Mouse (Mus musculus) ES-E14 (cell line): Measurements from ENCODE around the gene Gm7030. TPM values are rescaled to one million over a fixed set of nuclear protein-coding genes. Genes with fewer than 3 reads are reported as not detected.
"Not testable (repeated sequence)": the region's sequence is repeated elsewhere in the genome, so short reads cannot be mapped to it uniquely, and the experiment has no call there.

Source experiments
- DNase-seq: peaks from one replicate; pipeline ENCODE4 v3.0.0-alpha.2; 2013; ENCODE audit warnings: low read depth, low spot score
- H3K27ac ChIP-seq: 2 replicates; pipeline ENCODE4 v1.5.1; 2012; ENCODE audit warnings: low read depth, mild to moderate bottlenecking, low read length, moderate library complexity, mixed read lengths; ENCODE audit not compliant: poor library complexity, insufficient read depth, severe bottlenecking
- H3K36me3 ChIP-seq: 2 replicates; pipeline ENCODE4 v1.6.1; 2012; ENCODE audit warnings: mild to moderate bottlenecking, low read length, moderate library complexity, mixed read lengths; ENCODE audit not compliant: control insufficient read depth, poor library complexity, insufficient read depth, severe bottlenecking
- H3K4me1 ChIP-seq, 2 experiments: fragments of 150-350 bp in 1 of 2; sonication (generic) in 1 of 2; 2 replicates each; pipeline ENCODE4 v1.6.1; 2012; ENCODE audit warnings: low read length in 2 of 2, mild to moderate bottlenecking in 1 of 2, mixed read lengths in 1 of 2; ENCODE audit not compliant: control insufficient read depth in 2 of 2, insufficient read depth in 2 of 2, poor library complexity in 1 of 2
- H3K4me3 ChIP-seq, 2 experiments: fragments of 150-350 bp in 1 of 2; sonication (generic) in 1 of 2; 2 replicates each; pipeline ENCODE4 v1.5.1; 2012; ENCODE audit warnings: low read length in 2 of 2, low read depth in 1 of 2, mild to moderate bottlenecking in 1 of 2, mixed read lengths in 1 of 2; ENCODE audit not compliant: insufficient read depth in 1 of 2, poor library complexity in 1 of 2, severe bottlenecking in 1 of 2
- H3K9ac ChIP-seq: 2 replicates; pipeline ENCODE4 v1.6.1; 2012; ENCODE audit warnings: low read depth, mild to moderate bottlenecking, low read length, mixed read lengths; ENCODE audit not compliant: poor library complexity, insufficient read depth, severe bottlenecking
- H3K9me3 ChIP-seq: fragments of 150-350 bp; sonication (generic); 2 replicates; pipeline ENCODE4 v1.6.1; 2012; ENCODE audit warnings: low read depth, mild to moderate bottlenecking, low read length; ENCODE audit not compliant: control insufficient read depth, insufficient read depth
- CHD2 ChIP-seq: IDR thresholded peaks from 2 replicates; pipeline ENCODE4 v1.6.1; 2014; ENCODE audit warnings: mild to moderate bottlenecking, low read depth, low read length, inconsistent platforms
- HCFC1 ChIP-seq: IDR thresholded peaks from 2 replicates; pipeline ENCODE4 v1.6.1; 2012; ENCODE audit warnings: low read length, inconsistent platforms, borderline replicate concordance; ENCODE audit not compliant: insufficient read depth
- MAFK ChIP-seq: IDR thresholded peaks from 2 replicates; pipeline ENCODE4 v1.6.1; 2014; ENCODE audit warnings: mild to moderate bottlenecking, low read depth, low read length, inconsistent platforms; ENCODE audit not compliant: insufficient read depth
- ZC3H11A ChIP-seq: IDR thresholded peaks from 2 replicates; pipeline ENCODE4 v1.6.1; 2012; ENCODE audit warnings: low read depth, mild to moderate bottlenecking, inconsistent platforms, low read length, borderline replicate concordance
- ZNF384 ChIP-seq: IDR thresholded peaks from 2 replicates; pipeline ENCODE4 v1.6.1; 2012; ENCODE audit warnings: low read depth, low read length, inconsistent platforms
- in situ Hi-C, 2 experiments: fragments of 600-800 bp; cut with MboI; formaldehyde crosslinking; loops; one replicate each; pipeline ENCODE4 v1.15.1; 2025; ENCODE audit warnings: low sequenced_read_pairs in 2 of 2, inconsistent platforms in 1 of 2; ENCODE audit not compliant: unreplicated experiment in 2 of 2
- total RNA-seq: library from RNA; depleted of rRNA; stranded (reverse); fragments of 300-350 nt; gene quantifications from 2 replicates; pipeline ENCODE4 v1.2.3, GENCODE M21; 2012

The Gm7030 gene
- total RNA-seq, 1 experiment = not detected

- Histone ChIP-seq H3K9ac (no peak overlapping the region), H3K27ac (no peak overlapping the region), H3K36me3 (no peaks in the 10 kb centered on the region), H3K4me1 (no peaks in the 10 kb centered on the region), H3K4me3 (peak overlapping the region; percentile 53 to 57), H3K9me3 (no peaks in the 10 kb centered on the region)
- in situ Hi-C loops = no loop called here
- no peak for DNase-seq
- TF ChIP-seq CHD2 = no peak
- TF ChIP-seq HCFC1 = no peak
- no peak for TF ChIP-seq ZNF384
- TF ChIP-seq ZC3H11A = no peak
These were observed 16.1 kb upstream of the Gm7030 start for GRCm38 (mm10) chr17:36145111-36145860.

GRCm38 (mm10) chr17:36136299-36136848 is 7.1 kb upstream of the Gm7030 start:
- H3K27ac ChIP-seq, H3K9ac ChIP-seq, in situ Hi-C loops, H3K36me3 ChIP-seq, H3K4me1 ChIP-seq, H3K4me3 ChIP-seq, H3K9me3 ChIP-seq, DNase-seq: not testable (repeated sequence)

DNA sequence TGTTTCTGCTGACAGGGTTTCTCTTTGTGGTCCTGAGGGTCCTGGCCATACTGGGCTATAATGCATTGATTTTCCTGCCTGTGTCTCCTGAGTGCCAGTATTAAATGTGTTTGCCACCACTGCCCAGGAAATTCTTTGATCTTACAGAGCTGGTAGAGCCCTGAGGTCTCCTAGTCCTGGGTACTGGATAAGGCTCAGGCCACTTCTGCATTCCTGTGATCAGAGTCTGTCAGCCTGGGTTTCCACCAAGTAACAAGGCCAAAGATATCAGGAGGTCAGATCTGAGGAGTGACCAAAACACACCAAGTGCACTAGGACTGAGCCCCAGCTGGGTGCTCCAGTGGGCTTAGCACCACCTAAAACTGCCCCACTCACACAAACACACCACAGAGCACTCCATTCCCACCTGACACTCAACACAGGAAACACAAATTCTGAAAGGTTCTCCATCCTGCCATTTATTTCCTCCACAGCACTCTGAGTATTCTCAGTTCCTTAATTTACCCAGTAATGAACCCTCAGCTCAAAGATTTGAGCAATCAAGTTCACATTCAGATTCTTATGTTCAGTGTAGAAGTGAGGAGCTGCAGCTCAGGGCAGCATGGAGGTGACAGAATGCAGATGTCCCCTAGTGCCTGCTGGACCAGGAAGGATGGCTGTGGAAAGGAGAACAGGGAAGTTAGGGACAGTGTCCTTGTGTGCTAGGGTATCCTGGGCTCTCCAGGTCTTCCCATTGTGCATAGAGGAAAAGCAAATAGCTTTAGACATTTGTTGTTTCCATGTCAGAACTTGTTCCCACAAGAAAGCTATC is 6.4 kb upstream of the Gm7030 start:
- H3K9me3 ChIP-seq, in situ Hi-C loops, H3K36me3 ChIP-seq, DNase-seq, H3K27ac ChIP-seq, H3K4me1 ChIP-seq, H3K4me3 ChIP-seq, H3K9ac ChIP-seq: not testable (repeated sequence)

GRCm38 (mm10) chr17:36131516-36132265 is 2.5 kb upstream of the Gm7030 start:
- Histone ChIP-seq H3K9ac (no peak overlapping the region), H3K36me3 (no peaks in the 10 kb centered on the region), H3K4me3 (no peak overlapping the region), H3K9me3 (no peaks in the 10 kb centered on the region), H3K4me1 (no peaks in the 10 kb centered on the region), H3K27ac (no peak overlapping the region)
- TF ChIP-seq ZC3H11A (no peak), MAFK (no peak), HCFC1 (no peak), ZNF384 (no peak), CHD2 (no peak)
- in situ Hi-C loops = no loop called here
- DNase-seq = no peak

- in situ Hi-C loops = loop anchor here in 1 of 2 experiments (10.0 kb wide), 1 partner anchor 64 kb away; no protein-coding TSS in a partner anchor
These were observed 700 bp downstream of the Gm7030 start for GRCm38 (mm10) chr17:36128525-36128924.

GRCm38 (mm10) chr17:36124111-36124510 is 5.1 kb downstream of the Gm7030 start:
- H3K9ac ChIP-seq, H3K36me3 ChIP-seq, H3K27ac ChIP-seq, H3K4me3 ChIP-seq, H3K9me3 ChIP-seq, H3K4me1 ChIP-seq, DNase-seq: not testable (repeated sequence)
- in situ Hi-C loops = loop anchor here in 1 of 2 experiments (10.0 to 25.0 kb wide), 2 partner anchors 59 to 137 kb away; partner anchors contain the start of genes Gnl1 and Prr3

More at GRCm38 (mm10) chr17:36128525-36128924, 700 bp downstream of the Gm7030 start:
- not testable (repeated sequence) for H3K9ac ChIP-seq, H3K36me3 ChIP-seq, H3K4me1 ChIP-seq, H3K4me3 ChIP-seq, DNase-seq, H3K9me3 ChIP-seq, H3K27ac ChIP-seq
